Mouse (Mus musculus) E14TG2a.4 (cell line): ENCODE measurements around the gene Actn4.

Experiments used
- CTCF ChIP-seq: conservative IDR thresholded peaks from 2 replicates; pipeline ENCODE4 v1.5.1; 2014; ENCODE audit warnings: low read length
- NANOG ChIP-seq: IDR thresholded peaks from 2 replicates; pipeline ENCODE4 v1.6.1; 2014; ENCODE audit warnings: borderline replicate concordance, low read length, mixed read lengths
- POU5F1 ChIP-seq: IDR thresholded peaks from 2 replicates; pipeline ENCODE4 v1.6.1; 2014; ENCODE audit warnings: low read length, borderline replicate concordance

DNA sequence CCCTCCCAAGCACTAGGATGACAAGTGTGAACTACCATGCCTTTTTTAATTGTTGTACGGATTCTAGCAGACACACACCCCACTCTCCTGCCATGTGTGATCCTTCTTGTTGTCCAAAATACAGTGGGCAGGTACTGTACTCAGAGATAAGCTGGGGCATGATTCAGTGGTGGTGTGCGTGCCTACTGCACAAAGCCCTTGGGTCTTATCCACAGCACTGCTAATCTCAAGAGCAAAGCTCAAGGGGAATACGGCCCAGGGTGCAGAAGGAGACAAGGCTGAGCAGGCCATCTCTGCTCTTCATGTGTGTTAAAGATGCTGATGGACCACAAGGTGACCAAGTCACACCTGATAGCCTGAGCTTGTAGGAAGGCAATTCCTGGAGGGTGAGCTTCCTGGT, 41.0 kb downstream of the Actn4 start:
- TF ChIP-seq CTCF = no peak
- no peak for TF ChIP-seq POU5F1
- no peak for TF ChIP-seq NANOG
